Mouse (Mus musculus): ENCODE data around the gene Prdx5. TPM values are rescaled to one million over a fixed set of nuclear protein-coding genes. Genes with fewer than 3 reads are reported as not detected.
A peak's percentile ranks its signal among the peaks of the same experiment; 100 is the strongest.

Prdx5 gene
- polyA plus RNA-seq, 1 experiment from 2014 or later: 884 TPM

DNA sequence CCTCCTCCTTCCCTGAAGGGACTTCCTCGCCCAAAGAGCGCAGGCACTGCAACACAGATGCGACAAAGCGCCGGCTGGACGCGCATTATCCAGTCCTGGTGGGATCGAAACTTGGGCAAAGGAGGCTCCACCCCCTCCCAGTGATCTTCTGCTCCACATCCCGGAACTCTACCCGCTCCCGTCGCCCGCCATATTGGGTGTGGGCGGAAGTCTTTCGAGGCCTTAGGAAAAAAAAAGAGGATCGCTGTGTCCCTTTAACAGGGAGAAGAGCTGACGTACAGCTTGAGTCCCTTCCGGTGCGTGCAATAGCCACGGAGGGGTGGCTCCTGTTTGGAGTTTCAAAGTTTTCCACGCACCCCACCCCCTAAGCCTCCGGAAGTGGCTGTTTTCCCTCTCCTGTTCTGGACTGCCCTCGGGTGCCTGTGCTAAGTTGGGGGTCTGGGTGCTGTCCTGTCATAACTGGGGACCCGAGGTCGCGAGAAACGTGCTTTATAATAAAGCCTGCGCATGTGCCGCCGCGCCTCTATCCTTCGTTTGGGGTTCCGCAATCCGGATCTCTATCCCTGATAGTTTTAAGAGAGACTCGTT is 41.6 kb upstream of the Prdx5 start:
- no peaks in the 10 kb centered on the region for H3K9me3 ChIP-seq (replicated peaks; ENCODE audit: low read length)
- H3K27me3 ChIP-seq (ENCODE audit: insufficient read depth, low read length): no peaks in the 10 kb centered on the region
- ATAC-seq (replicated peaks; ENCODE audit: low FRiP score, low read depth) (peak; percentile 71), DNase-seq (ENCODE audit: low spot score) (peak; percentile 98)
- 0 out of 2 replicates have a peak, but pooled peaks have one; percentile 0 for TF ChIP-seq CTCF (IDR thresholded peaks at IDR 0.05; ENCODE audit: low read depth)
- peaks cover 8% of the 10 kb centered on the region; the same call in 1 of the 2 replicates for H3K4me1 ChIP-seq (replicated peaks; ENCODE audit: insufficient read depth, low read length)
- peak overlapping the region; percentile 96 for H3K27ac ChIP-seq
- peak overlapping the region; percentile 67 for H3K9ac ChIP-seq (ENCODE audit: low read depth, low read length)
- peak overlapping the region; percentile 58 for H3K4me3 ChIP-seq (replicated peaks; ENCODE audit: low read depth, low read length)
- under 1% methylated on average over 35 of the region's 35 CpGs for WGBS
- peak overlapping the region; percentile 67 for H3K4me2 ChIP-seq (ENCODE audit: low read length)
- peaks cover 26% of the 10 kb centered on the region; the same call in 1 of the 2 replicates for H3K36me3 ChIP-seq (ENCODE audit: insufficient read depth, low read length)

GRCm38 (mm10) chr19:6950613-6951153 is 40.8 kb upstream of the Prdx5 start:
- Histone ChIP-seq H3K4me1 (replicated peaks; ENCODE audit: insufficient read depth, low read length) (peaks cover 8% of the 10 kb centered on the region; the same call in 1 of the 2 replicates), H3K9ac (ENCODE audit: low read depth, low read length) (peak overlapping the region; percentile 67), H3K36me3 (ENCODE audit: insufficient read depth, low read length) (peaks cover 26% of the 10 kb centered on the region; the same call in 1 of the 2 replicates), H3K9me3 (replicated peaks; ENCODE audit: low read length) (no peaks in the 10 kb centered on the region), H3K27ac (peak overlapping the region; percentile 96), H3K27me3 (ENCODE audit: insufficient read depth, low read length) (no peaks in the 10 kb centered on the region), H3K4me2 (ENCODE audit: low read length) (peak overlapping the region; percentile 67), H3K4me3 (replicated peaks; ENCODE audit: low read depth, low read length) (peak overlapping the region; percentile 58)
- WGBS: under 1% methylated on average over 28 of the region's 28 CpGs
- DNase-seq (ENCODE audit: low spot score) (peak; percentile 88), ATAC-seq (replicated peaks; ENCODE audit: low FRiP score, low read depth) (peak; percentile 15)
- TF ChIP-seq CTCF (IDR thresholded peaks at IDR 0.05; ENCODE audit: low read depth): no peak

- WGBS: 50% methylated on average over 5 of the region's 5 CpGs
- H3K4me1 ChIP-seq (replicated peaks; ENCODE audit: insufficient read depth, low read length): peaks cover 8% of the 10 kb centered on the region; the same call in 1 of the 2 replicates
- DNase-seq (ENCODE audit: low spot score): no peak
- peak overlapping the region; percentile 96 for H3K27ac ChIP-seq
- H3K9me3 ChIP-seq (replicated peaks; ENCODE audit: low read length): no peaks in the 10 kb centered on the region
- peaks cover 20% of the 10 kb centered on the region; the same call in 1 of the 2 replicates for H3K36me3 ChIP-seq (ENCODE audit: insufficient read depth, low read length)
- no peaks in the 10 kb centered on the region for H3K27me3 ChIP-seq (ENCODE audit: insufficient read depth, low read length)
- ATAC-seq (replicated peaks; ENCODE audit: low FRiP score, low read depth): no peak
- peak overlapping the region; percentile 67; the same call in 1 of the 2 replicates for H3K9ac ChIP-seq (ENCODE audit: low read depth, low read length)
- peak overlapping the region; percentile 67 for H3K4me2 ChIP-seq (ENCODE audit: low read length)
- no peak for TF ChIP-seq CTCF (IDR thresholded peaks at IDR 0.05; ENCODE audit: low read depth)
- H3K4me3 ChIP-seq (replicated peaks; ENCODE audit: low read depth, low read length): peak overlapping the region; percentile 58; the same call in 1 of the 2 replicates
Observed at GRCm38 (mm10) chr19:6949951-6950350, 40.0 kb upstream of the Prdx5 start.

DNA sequence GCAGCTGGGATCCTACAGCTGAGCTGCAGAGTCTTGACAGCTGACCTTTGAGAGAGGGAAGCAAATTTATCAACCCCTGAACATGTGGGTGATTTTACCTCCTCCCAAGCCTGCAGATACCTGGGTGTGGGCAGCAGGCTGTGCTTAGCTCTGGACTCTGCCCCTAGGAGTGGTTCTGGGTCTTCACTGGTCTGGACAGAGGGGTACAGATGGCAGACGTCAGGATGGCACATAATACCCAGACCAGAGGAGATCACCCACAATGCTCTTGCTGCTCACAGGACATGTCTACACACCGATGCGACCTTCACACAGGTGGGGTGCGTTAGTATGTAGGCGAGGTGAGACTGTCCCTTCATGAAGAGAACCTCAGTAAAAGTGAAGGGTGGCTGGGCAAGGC is 39.6 kb upstream of the Prdx5 start:
- TF ChIP-seq CTCF (IDR thresholded peaks at IDR 0.05; ENCODE audit: low read depth): no peak
- 94% methylated on average over 5 of the region's 5 CpGs for WGBS
- peaks cover 17% of the 10 kb centered on the region; the same call in 1 of the 2 replicates for H3K36me3 ChIP-seq (ENCODE audit: insufficient read depth, low read length)
- no peaks in the 10 kb centered on the region for H3K9me3 ChIP-seq (replicated peaks; ENCODE audit: low read length)
- no peak overlapping the region for H3K27ac ChIP-seq
- peaks cover 8% of the 10 kb centered on the region; the same call in 1 of the 2 replicates for H3K4me1 ChIP-seq (replicated peaks; ENCODE audit: insufficient read depth, low read length)
- ATAC-seq (replicated peaks; ENCODE audit: low FRiP score, low read depth) (no peak), DNase-seq (ENCODE audit: low spot score) (no peak)
- H3K4me2 ChIP-seq (ENCODE audit: low read length): no peak overlapping the region
- H3K9ac ChIP-seq (ENCODE audit: low read depth, low read length): no peak overlapping the region
- H3K4me3 ChIP-seq (replicated peaks; ENCODE audit: low read depth, low read length): no peak overlapping the region
- no peaks in the 10 kb centered on the region for H3K27me3 ChIP-seq (ENCODE audit: insufficient read depth, low read length)

- peaks cover 9% of the 10 kb centered on the region; the same call in 1 of the 2 replicates for H3K36me3 ChIP-seq (ENCODE audit: insufficient read depth, low read length)
- H3K4me3 ChIP-seq (replicated peaks; ENCODE audit: low read depth, low read length): no peak overlapping the region
- H3K9me3 ChIP-seq (replicated peaks; ENCODE audit: low read length): no peaks in the 10 kb centered on the region
- WGBS: 78% methylated on average over 4 of the region's 4 CpGs
- ATAC-seq (replicated peaks; ENCODE audit: low FRiP score, low read depth): no peak
- no peaks in the 10 kb centered on the region for H3K27me3 ChIP-seq (ENCODE audit: insufficient read depth, low read length)
- no peak for DNase-seq (ENCODE audit: low spot score)
- TF ChIP-seq CTCF (IDR thresholded peaks at IDR 0.05; ENCODE audit: low read depth): no peak
- no peak overlapping the region for H3K27ac ChIP-seq
- H3K4me1 ChIP-seq (replicated peaks; ENCODE audit: insufficient read depth, low read length): peaks cover 8% of the 10 kb centered on the region; the same call in 1 of the 2 replicates
- H3K4me2 ChIP-seq (ENCODE audit: low read length): no peak overlapping the region
- no peak overlapping the region for H3K9ac ChIP-seq (ENCODE audit: low read depth, low read length)
Observed at GRCm38 (mm10) chr19:6948186-6948585, 38.3 kb upstream of the Prdx5 start.

DNA sequence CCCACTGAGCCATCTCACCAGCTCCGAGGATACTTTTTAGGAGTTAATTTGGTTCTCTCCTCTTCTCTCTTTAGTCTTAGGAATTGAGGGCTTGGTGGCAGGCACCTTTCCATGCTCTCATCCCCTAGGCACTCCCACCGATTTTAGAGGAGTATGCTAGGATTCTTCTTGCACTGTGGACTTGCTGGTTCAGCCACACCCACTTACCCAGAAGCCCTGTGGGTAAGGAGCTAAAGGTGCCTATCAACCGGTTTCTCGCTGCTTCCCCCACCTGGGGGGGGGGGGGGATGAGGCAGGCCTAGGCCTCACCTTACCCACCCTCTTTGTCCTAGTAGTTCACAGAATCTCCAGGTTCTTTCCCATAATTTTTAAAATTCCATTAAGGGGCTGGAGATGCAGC is 37.8 kb upstream of the Prdx5 start:
- 46% methylated on average over 4 of the region's 4 CpGs for WGBS

More for the DNA sequence above, 37.8 kb upstream of the Prdx5 start:
- peaks cover 11% of the 10 kb centered on the region; the same call in 1 of the 2 replicates for H3K4me1 ChIP-seq (replicated peaks; ENCODE audit: insufficient read depth, low read length)
- no peak overlapping the region for H3K4me2 ChIP-seq (ENCODE audit: low read length)
- H3K9ac ChIP-seq (ENCODE audit: low read depth, low read length): no peak overlapping the region
- H3K27ac ChIP-seq: no peak overlapping the region
- no peaks in the 10 kb centered on the region for H3K27me3 ChIP-seq (ENCODE audit: insufficient read depth, low read length)
- no peak overlapping the region for H3K4me3 ChIP-seq (replicated peaks; ENCODE audit: low read depth, low read length)
- peaks cover 9% of the 10 kb centered on the region; the same call in 1 of the 2 replicates for H3K36me3 ChIP-seq (ENCODE audit: insufficient read depth, low read length)
- no peaks in the 10 kb centered on the region for H3K9me3 ChIP-seq (replicated peaks; ENCODE audit: low read length)
- TF ChIP-seq CTCF (IDR thresholded peaks at IDR 0.05; ENCODE audit: low read depth): no peak
- ATAC-seq (replicated peaks; ENCODE audit: low FRiP score, low read depth) (no peak), DNase-seq (ENCODE audit: low spot score) (no peak)

Measured in kidney, postnatal 0 days (tissue).